Mouse (Mus musculus) splenic B cell, adult 2 months (primary cell): ENCODE results near the gene Gprc5a.

Experiments
- DNase-seq: peaks from one replicate; pipeline ENCODE4 v3.0.0-alpha.2; 2011; ENCODE audit warnings: low read depth, low spot score
- H3K27me3 ChIP-seq: 2 replicates; pipeline ENCODE4 v1.6.1; 2012; ENCODE audit warnings: mild to moderate bottlenecking, low read length, moderate library complexity, mixed read lengths; ENCODE audit not compliant: control insufficient read depth, poor library complexity, insufficient read depth, severe bottlenecking
- H3K36me3 ChIP-seq: 2 replicates; pipeline ENCODE4 v1.6.1; 2012; ENCODE audit warnings: mild to moderate bottlenecking, low read length, moderate library complexity, mixed read lengths; ENCODE audit not compliant: control insufficient read depth, poor library complexity, insufficient read depth, severe bottlenecking

Gene Gprc5a

DNA sequence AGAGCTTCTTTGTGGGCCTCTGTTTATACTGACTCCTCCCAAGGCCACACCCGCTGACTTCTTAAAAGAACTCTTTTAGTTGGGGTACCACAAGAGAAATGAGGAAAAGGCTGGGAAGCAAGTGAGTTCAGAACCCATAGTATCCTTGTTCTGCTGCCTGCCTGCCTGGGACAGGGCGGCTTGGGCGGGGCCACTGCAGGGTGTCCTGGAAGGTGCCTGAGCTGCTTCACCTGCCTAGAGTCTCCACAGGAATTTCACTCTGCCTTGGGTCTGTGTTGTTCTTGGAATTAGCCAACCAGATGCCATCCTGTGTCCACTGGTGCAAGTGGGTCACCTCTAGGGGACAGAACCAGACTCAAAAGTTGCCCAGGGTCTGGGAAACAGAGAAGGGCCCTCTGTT lies 11.7 kb upstream of the Gprc5a start:
- Histone ChIP-seq H3K27me3 (no peaks in the 10 kb centered on the region), H3K36me3 (no peaks in the 10 kb centered on the region)
- no peak for DNase-seq

DNA sequence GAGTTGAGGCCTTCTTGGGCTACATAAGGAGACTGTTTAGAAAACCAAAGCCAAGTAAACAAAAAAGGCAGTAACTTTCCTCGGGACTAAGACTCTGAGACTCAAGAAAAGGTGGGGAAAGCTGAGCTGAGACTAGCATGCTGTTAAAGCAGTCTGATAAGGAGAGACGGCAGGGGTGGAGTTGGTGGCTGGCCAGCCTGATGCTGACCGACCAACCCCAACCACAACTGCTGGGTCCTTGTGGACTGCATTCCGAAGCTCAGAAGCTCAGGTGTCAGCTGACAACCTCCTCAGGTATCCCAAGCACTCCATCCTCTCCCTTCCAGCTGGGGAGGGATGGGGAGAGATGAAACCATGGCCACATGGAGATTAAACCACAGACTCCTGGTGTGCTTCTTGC lies 9.6 kb upstream of the Gprc5a start:
- Histone ChIP-seq H3K36me3 (no peaks in the 10 kb centered on the region), H3K27me3 (no peaks in the 10 kb centered on the region)
- no peak for DNase-seq

DNA sequence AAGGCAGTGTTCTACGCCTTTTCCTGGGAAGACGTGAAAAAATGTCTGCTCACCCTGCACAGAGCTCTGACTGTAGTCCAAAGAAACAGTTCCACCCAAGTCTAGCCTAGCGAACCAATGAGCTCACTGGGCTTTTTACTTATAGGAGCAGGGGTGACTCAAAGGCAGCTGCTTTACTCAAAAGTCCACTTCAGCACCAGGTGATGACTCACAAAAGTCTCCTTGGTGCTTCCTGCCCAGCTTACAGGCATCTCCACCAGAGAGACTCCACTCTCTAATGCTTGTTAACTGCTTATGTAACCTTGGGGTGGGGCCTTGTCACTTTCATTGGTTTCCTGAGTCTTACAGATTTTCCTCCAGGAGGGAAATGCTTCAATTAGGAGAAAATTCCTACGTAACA lies 4.7 kb upstream of the Gprc5a start:
- no peak for DNase-seq
- no peaks in the 10 kb centered on the region for H3K36me3 ChIP-seq
- no peaks in the 10 kb centered on the region for H3K27me3 ChIP-seq

DNA sequence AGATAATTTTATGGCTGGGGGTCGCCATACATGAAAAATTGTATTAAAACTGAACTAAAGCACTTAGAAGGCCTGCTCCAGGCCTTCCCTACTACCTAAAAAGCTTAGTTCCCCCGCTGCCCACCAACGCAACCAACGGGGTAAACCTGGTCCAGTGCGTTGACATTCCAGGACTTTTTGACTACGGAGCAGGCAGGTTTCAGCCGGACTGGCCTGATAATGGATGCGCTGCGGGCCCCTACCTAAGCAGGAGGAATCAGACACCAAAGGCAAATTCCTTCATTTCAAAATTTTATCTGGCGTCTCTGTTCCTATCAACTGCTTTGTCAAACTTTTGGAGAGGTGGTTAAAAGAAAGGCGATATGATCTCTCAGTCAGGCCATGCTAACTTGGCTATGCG lies 830 bp upstream of the Gprc5a start:
- no peak for DNase-seq
- H3K27me3 ChIP-seq: no peaks in the 10 kb centered on the region
- no peaks in the 10 kb centered on the region for H3K36me3 ChIP-seq

DNA sequence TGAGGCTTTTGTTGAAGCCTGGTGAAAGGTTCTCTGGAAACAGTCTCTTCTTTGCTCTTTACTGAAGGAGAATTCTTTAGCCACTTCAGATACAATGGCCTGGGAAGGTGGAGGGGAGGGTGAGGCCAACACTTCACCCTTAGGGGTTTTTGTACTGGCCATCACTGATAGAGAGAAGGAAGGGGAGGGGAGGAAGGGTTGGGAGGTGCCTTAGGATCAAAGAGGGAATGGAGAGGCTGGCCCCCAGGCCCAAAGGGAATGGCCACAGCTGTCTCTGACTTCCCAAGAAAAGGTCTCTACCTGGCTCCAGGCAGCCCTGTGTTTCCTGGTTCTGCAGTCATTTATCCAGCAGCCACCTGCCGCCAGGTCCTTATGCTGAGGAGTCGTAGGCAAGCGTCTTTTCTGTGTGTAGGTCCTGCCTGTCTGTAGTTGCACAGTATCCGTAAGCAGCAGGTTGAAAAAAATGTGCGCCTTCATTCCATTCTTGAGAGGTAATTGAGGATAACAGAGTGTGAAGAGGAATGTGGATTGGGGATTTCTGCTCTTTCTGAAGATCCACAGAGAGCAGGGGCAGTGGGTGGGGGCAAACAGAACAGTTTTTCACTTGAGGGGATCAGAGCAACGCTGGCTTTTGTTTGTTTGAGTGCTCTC lies 1.5 kb downstream of the Gprc5a start:
- H3K27me3 ChIP-seq: no peaks in the 10 kb centered on the region
- no peak for DNase-seq
- H3K36me3 ChIP-seq: no peaks in the 10 kb centered on the region

DNA sequence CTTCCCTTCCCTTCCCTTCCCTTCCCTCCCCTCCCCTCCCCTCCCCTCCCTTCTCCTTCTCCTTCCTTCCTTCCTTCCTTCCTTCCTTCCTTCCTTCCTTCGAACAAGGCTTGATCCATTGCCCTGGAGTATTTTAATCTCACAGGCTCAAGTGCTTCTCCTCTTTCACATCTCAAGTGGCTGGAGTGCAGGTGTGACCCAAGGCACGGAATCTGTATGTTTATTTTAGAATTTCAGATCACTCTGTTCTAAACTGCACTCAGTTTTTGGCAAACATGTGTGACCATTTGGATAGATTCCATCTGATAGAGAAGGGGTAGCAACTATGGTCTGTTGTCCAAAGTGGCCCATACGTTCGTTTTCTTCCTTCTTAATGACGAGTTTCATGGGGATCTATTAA lies 2.8 kb downstream of the Gprc5a start:
- Histone ChIP-seq H3K36me3 (no peaks in the 10 kb centered on the region), H3K27me3 (no peaks in the 10 kb centered on the region)
- no peak for DNase-seq

DNA sequence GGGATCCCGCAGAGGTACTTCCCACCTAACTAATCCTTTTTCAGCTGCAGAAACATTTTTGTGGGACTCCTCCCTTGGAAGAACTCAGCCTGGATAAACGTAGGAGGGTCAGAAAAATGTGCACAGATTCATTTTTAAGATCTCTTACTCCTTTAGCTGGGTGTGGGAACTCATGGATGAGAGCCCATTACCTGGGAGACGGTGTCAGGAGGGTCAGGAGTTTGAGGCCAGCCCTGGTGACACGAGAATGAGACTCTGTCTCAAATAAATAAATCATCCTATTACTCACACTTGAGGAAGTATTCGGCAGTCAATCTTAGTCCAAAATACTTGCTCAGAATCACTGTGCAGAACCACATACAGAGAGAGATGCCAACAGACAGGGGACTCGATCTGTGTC lies 4.4 kb downstream of the Gprc5a start:
- no peaks in the 10 kb centered on the region for H3K36me3 ChIP-seq
- no peak for DNase-seq
- no peaks in the 10 kb centered on the region for H3K27me3 ChIP-seq

DNA sequence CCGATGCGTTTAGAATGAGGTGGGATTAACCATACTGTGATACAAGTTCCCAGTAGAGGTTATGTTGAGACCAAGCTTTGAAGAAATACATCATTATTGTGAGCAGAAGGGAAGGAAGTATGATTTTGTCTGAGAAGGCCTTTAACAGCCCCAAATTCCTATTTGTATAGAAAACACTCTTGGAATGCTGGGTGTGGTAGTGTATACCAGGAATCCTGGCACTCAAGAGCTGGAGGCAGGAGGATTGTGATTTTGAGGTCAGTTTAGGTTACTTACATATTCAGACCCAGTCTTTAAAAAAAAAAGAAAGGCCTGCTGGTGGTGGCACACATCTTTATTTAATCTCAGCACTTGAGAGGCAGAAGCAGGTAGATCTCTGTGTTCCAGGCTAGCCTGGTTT lies 4.9 kb downstream of the Gprc5a start:
- Histone ChIP-seq H3K27me3 (no peaks in the 10 kb centered on the region), H3K36me3 (no peaks in the 10 kb centered on the region)
- no peak for DNase-seq

DNA sequence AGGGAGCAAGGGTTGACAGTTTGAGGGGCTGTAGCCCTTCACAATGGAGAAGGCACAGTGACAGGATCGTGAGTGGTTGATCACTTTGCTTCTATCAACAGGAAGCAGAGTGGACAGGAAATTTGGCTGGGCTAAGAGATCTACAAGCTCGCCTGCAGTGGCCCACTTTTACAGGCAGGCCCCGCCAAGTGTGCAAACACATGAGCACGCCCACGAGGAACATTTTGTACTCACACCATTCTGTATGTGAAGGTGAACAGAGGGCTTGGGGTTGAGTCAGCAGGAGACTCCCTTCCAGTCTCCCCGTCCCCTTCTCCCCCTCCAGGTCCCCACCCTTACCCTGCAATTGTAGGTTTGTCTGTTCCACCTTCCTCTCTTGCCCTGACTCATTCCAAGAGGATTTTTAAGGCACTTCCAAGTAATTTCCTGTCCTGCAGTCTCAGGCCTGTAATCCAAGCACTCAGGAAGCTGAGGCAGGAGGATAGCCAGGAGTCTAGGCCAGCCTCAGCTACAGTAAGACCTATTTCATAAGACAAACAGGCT lies 9.0 kb downstream of the Gprc5a start:
- DNase-seq: no peak
- no peaks in the 10 kb centered on the region for H3K27me3 ChIP-seq
- H3K36me3 ChIP-seq: no peaks in the 10 kb centered on the region

DNA sequence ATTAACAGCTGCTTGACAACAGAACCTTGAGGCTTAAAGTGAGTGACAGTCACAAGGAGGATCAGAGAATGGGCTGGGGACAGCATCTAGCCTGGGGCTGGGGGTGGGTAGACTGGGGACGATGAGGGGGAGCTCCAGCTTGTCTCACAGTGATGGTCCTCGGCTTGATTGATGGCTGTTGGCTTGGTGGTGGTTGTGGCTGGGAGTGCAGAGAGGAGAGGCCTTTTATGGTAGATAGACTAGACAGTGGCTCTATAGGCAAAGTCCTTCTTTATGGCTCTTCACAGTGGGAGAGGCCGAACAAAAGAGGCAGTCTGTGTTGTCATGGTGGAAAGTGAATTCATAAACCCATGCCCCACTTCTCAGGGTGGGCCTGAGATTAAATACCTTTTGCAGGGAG lies 10.8 kb downstream of the Gprc5a start:
- H3K27me3 ChIP-seq: no peaks in the 10 kb centered on the region
- H3K36me3 ChIP-seq: no peaks in the 10 kb centered on the region
- DNase-seq: no peak

DNA sequence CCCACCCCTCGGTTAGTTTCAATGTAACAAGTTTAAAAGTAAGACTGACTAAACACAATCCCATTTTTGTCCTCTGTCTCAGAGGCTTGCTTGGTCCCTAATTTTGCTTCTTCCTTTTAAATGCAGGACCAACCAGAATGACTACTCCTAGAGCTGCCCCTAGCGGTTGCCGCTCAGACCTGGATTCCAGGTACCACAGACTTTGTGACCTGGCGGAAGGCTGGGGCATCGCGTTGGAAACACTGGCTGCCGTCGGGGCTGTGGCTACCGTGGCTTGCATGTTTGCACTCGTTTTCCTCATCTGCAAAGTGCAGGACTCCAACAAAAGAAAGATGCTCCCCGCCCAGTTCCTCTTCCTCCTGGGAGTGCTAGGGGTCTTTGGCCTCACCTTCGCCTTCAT lies 13.0 kb downstream of the Gprc5a start:
- no peak for DNase-seq
- no peaks in the 10 kb centered on the region for H3K36me3 ChIP-seq

DNA sequence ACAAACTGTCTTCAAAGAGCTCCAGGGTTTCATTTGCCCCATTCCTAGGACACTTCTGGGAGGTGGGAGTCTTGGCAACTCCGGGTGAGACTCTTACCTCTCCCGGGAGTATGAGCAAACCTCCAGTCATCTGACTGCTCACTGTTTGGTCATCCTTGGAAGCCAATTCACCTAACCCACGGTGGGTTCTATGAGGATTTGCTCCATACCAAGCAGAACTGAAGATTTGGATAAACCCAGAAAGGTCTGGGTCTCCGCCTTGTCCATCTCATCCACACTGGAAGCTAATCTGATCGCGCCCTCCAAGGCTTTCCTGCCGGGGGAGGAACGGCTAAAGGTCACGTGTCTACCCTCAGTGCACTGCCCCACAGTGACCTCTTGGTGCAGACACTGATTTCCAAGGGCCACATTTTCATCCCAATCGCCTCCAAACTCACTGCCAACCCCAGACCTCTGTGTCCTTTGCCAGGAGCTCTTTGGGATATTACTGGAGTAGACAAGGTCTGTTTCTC lies 18.6 kb downstream of the Gprc5a start:
- H3K36me3 ChIP-seq: no peaks in the 10 kb centered on the region
- DNase-seq: no peak
- no peaks in the 10 kb centered on the region for H3K27me3 ChIP-seq

More for the DNA sequence above, 13.0 kb downstream of the Gprc5a start:
- no peaks in the 10 kb centered on the region for H3K27me3 ChIP-seq

DNA sequence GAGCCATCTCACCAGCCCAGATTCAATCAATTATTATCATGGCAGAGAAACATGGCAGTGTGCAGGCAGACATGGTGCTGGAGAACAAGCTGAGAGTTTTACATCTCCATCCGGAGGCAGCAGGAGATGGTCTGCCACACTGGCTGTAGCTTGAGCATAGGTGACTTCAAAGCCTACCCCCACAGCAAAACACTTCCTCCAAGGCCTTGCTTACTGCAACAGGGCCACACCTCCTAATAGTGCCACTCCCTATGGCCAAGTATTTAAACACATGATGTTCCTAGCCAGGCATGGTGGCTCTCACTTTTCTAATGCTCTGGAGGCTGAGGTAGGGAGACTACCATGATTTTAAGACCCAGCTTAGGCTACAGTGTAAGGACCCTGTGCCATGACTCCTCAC lies 20.3 kb downstream of the Gprc5a start:
- no peak for DNase-seq
- no peaks in the 10 kb centered on the region for H3K36me3 ChIP-seq
- H3K27me3 ChIP-seq: no peaks in the 10 kb centered on the region

DNA sequence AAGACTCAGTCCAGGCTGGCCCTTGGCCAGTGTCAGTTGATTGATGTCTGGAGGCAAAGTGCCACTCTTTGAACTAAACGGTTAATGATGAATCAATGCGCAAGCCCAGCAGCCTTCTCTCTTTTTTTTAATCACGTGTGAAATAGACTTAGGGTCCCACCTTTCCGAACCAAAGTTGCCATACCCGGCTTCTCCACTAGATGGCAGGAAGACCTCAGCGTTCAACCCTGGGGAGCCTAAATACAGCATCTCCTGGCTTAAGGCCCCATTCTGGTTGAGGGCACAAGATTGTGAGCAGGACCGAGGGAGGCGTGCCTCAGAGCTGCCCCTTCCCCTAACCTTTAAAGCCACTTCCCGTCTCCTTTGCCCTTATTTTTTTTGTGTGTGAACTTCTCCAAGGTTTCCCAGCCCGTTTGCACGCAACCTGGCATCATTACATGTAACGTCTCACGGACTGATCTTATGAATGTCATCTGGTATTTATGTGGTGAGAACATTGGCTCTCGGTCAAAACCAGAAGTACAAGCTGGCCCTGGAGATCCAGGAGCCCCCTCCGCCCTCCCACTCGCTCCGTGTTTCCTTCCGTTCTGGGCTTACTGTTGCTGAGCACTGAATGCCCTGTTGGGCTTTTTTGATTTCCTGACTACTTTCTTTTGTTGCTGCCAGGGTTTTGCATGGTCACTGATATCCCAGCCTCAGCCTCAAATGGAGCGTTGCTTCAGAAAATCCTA lies 22.4 kb downstream of the Gprc5a start:
- Histone ChIP-seq H3K36me3 (no peaks in the 10 kb centered on the region), H3K27me3 (no peaks in the 10 kb centered on the region)
- peak; percentile 79 for DNase-seq

DNA sequence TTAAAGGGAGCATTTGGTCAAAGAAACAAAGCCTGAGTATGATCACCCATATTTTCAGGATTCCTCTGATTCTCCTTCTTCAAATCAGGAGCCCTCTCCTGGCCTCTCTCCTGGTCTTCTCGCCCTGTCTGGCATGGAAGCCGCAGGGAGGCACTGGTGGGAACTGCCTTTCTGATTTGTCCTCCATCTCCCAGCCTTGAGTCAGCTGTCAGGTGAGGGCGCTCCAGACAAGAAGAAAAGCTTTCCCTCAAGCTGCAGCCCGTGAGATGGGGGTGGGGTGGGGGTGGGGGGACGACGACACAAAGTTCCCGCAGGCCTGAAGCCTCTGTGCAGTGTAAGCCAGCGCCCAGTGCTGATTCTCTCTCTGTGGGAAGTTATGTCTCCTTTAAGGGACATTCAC lies 24.3 kb downstream of the Gprc5a start:
- DNase-seq: no peak
- Histone ChIP-seq H3K36me3 (no peaks in the 10 kb centered on the region), H3K27me3 (no peaks in the 10 kb centered on the region)
